Mouse (Mus musculus): ENCODE results near the gene Pdc.
A peak's percentile ranks its signal among the peaks of the same experiment; 100 is the strongest.
"Not testable (repeated sequence)": the region's sequence is repeated elsewhere in the genome, so short reads cannot be mapped to it uniquely, and the experiment has no call there.

The Pdc gene

GRCm38 (mm10) chr1:150319205-150319604 lies at the start of gene Pdc:
Gene Pdc (plus strand): TSS chr1:150319417.
- DNase-seq (ENCODE audit: low read depth, low spot score) = no peak

GRCm38 (mm10) chr1:150294051-150294450 lies 25.2 kb upstream of the Pdc start:
- not testable (repeated sequence) for DNase-seq (ENCODE audit: low read depth, low spot score)

- peak; percentile 9 for DNase-seq (ENCODE audit: low read depth, low spot score)
Measured at GRCm38 (mm10) chr1:150307599-150307998, 11.6 kb upstream of the Pdc start.

GRCm38 (mm10) chr1:150335111-150335510 lies 15.9 kb downstream of the Pdc start:
- DNase-seq (ENCODE audit: low read depth, low spot score) = no peak

GRCm38 (mm10) chr1:150360864-150361263 lies 41.6 kb downstream of the Pdc start:
- DNase-seq (ENCODE audit: low read depth, low spot score) = no peak

- no peak for DNase-seq (ENCODE audit: low read depth, low spot score)
Measured at GRCm38 (mm10) chr1:150372895-150373294, 53.7 kb downstream of the Pdc start.

GRCm38 (mm10) chr1:150374247-150374646 lies 55.0 kb downstream of the Pdc start:
- no peak for DNase-seq (ENCODE audit: low read depth, low spot score)
